Comparison of ENCODE assay signal across 14 mouse cellular contexts in genomic region chr1:55837366-55837765, GRCm38 (mm10).
"Had no signal": no experiment of that assay in that cellular context is flagged by ENCODE, and none has a peak within 500 bp of the region (broad histone marks: within the 10 kb centered on the region; RNA-seq: fewer than 3 reads in every experiment).

No protein-coding gene starts in this region.

- ATAC-seq: hindbrain, embryonic 16.5 days; intestine, postnatal 0 days had no signal

- DNase-seq: gastrocnemius, postnatal 14 days; gastrocnemius, postnatal 36 days; heart, adult 18-20 months; heart, postnatal 10 days; heart, postnatal 4 days; kidney, adult 18-20 months; kidney, adult 8-10 months; kidney, postnatal 10 days; kidney, postnatal 25 days; kidney, postnatal 4 days; liver; liver, embryonic 13.5 days had no signal
